Mouse (Mus musculus): ENCODE measurements around the gene Cntnap2. TPM values are rescaled to one million over a fixed set of nuclear protein-coding genes. Genes with fewer than 3 reads are reported as not detected.

The Cntnap2 gene
- 27.2 and 33.4 TPM in 2 replicates for polyA plus RNA-seq (2016; fragmentation: Nextera tagmentation; extraction: Ambion mirVana)

DNA sequence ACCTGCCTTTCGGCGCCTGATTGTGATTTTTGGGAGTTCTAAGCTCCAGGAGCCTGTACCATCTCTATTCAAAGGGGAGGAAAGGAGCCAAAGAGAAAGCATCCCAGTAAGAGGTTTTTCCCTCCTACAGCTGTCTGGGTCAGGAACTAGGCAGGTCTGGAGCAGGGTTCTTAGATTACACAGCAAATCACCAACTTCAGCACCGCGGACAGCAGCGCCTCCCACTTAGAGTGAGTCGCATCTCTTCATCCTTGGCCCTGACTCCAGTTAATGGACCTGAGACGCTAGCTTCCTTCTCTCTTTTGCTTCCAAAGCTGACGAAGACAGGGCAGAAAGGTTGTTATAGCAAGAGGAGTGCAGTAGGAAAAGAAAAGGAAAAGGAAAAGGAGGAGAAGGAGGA, at the start of gene Cntnap2:
TSS of gene Cntnap2 (plus strand) at position 267 of the 400 bp plus-strand sequence.
- Histone ChIP-seq H3K27me3 (replicated peaks) (no peaks in the 10 kb centered on the region), H3K4me1 (no peaks in the 10 kb centered on the region), H3K4me2 (replicated peaks) (peak within 1 kb of the TSS; percentile 66), H3K9me3 (no peaks in the 10 kb centered on the region), H3K4me3 (peak within 1 kb of the TSS; percentile 45), H3K36me3 (no peaks in the 10 kb centered on the region), H3K27ac (peak within 1 kb of the TSS; percentile 20; the same call in 1 of the 2 replicates), H3K9ac (peak within 1 kb of the TSS; percentile 48)
- 12% methylated on average over 8 of the region's 8 CpGs for WGBS
- ATAC-seq (ENCODE audit: low FRiP score, low read depth), result peak; percentile 71

DNA sequence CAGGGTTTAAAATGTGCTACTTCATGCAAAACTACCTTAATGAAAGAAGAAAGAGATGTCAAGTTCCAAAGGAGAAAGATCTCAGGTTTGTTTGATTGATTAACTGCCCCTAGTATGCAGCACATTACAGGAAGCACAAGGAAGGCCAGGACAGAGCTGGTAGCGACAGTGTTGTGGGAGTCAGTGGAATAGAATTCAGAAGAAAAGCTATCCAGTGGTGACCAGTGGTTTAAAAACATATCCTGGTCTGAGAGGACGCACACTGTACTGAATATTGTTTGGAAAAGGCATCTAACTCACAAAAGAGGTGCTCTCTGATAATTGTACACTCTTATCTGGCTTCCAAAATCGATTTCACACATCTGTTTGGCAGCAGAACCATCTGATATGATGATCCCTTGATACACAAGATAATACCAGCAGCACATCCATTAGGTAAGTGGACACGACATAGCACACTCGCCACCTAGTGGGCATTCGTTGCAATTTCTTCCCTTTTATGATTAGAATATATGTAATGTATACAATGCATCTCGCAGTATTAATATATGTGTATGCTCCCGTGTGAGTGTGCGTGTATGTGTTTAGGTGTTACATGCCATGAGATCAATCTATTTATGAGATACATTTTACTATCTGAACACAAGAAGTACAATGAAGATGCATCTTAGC, 33.0 kb upstream of the Cntnap2 start:
- H3K27ac ChIP-seq, result no peak overlapping the region
- no peaks in the 10 kb centered on the region for H3K4me1 ChIP-seq
- H3K4me3 ChIP-seq, result no peak overlapping the region
- 29% methylated on average over 9 of the region's 9 CpGs for WGBS
- no peaks in the 10 kb centered on the region for H3K9me3 ChIP-seq
- no peak overlapping the region for H3K4me2 ChIP-seq (replicated peaks)
- no peaks in the 10 kb centered on the region for H3K36me3 ChIP-seq
- ATAC-seq (ENCODE audit: low FRiP score, low read depth), result peak; percentile 68
- no peaks in the 10 kb centered on the region for H3K27me3 ChIP-seq (replicated peaks)
- no peak overlapping the region for H3K9ac ChIP-seq

DNA sequence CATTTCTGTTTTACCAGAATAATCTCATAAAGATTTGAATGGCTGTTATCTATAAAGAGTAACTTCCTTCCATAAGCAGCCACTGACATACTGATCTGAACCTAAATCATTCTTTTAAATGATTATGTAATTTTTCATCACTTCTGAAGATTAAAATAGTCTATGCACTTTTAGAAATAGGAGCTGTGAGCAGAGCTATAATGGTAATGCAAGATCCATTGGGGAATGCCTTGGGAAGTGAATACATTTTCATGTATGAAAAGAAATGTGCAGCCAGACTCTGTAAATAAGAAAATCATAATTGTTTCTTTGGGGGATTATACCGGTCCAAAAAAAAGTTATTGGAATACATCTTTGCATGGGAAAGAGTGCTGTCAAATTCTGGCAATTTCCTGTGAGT, 19.7 kb upstream of the Cntnap2 start:
- Histone ChIP-seq H3K4me2 (replicated peaks) (no peak overlapping the region), H3K27ac (no peak overlapping the region), H3K4me1 (no peaks in the 10 kb centered on the region), H3K9ac (no peak overlapping the region), H3K27me3 (replicated peaks) (no peaks in the 10 kb centered on the region), H3K9me3 (no peaks in the 10 kb centered on the region), H3K4me3 (no peak overlapping the region), H3K36me3 (no peaks in the 10 kb centered on the region)
- no peak for ATAC-seq (ENCODE audit: low FRiP score, low read depth)
- WGBS, result 73% methylated on average over 1 of the region's 1 CpGs

DNA sequence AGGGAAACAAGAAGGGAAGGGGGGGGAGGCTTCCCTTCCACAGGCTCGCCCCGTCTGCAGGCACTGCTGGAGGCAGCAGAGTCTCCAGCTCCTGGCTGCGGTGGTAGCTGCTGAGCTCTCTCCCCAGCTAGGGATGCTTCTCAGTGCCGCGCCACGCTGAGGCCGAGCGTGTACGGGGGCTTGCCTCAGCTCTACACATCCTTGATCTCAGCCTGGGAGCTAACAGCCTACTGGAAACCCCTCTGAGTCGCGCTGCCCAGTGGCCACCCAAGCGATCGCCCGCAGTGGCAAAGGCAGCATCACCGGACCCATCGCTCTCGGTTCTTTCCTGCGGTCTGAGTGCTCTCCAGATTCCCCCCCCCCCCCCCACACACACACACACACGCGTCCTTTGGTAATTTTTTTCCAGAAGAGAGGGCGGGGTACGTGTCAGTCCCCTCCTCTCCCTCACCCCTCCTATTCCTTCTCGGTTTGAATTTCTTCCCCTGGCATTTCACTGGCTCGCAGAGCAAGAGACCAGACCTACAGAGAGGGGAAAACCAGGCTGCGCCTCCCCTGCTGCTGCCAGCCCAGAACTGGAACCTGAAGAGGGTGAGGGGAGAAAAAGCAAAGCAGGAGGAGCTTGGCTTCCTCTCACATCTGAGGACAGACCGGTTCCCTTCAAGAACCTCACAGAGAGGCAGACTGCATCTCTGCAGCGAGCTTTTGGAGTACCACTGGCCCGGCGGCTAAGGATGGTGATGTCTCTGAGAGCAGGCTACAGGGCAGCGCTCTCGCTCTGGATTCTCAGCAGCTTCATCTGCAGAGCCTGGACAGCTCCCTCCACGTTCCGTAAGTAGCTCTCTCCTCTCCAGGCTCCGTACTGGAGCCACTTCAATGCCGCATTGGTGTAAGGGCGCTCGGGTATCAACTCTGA, 657 bp downstream of the Cntnap2 start:
- no peaks in the 10 kb centered on the region for H3K27me3 ChIP-seq (replicated peaks)
- no peaks in the 10 kb centered on the region for H3K36me3 ChIP-seq
- H3K4me1 ChIP-seq, result no peaks in the 10 kb centered on the region
- H3K9me3 ChIP-seq, result no peaks in the 10 kb centered on the region
- peak overlapping the region; percentile 20; the same call in 1 of the 2 replicates for H3K27ac ChIP-seq
- H3K4me3 ChIP-seq, result peak overlapping the region; percentile 45
- ATAC-seq (ENCODE audit: low FRiP score, low read depth), result peak; percentile 93
- WGBS, result 2% methylated on average over 37 of the region's 37 CpGs
- H3K9ac ChIP-seq, result peak overlapping the region; percentile 48
- H3K4me2 ChIP-seq (replicated peaks), result peak overlapping the region; percentile 66

DNA sequence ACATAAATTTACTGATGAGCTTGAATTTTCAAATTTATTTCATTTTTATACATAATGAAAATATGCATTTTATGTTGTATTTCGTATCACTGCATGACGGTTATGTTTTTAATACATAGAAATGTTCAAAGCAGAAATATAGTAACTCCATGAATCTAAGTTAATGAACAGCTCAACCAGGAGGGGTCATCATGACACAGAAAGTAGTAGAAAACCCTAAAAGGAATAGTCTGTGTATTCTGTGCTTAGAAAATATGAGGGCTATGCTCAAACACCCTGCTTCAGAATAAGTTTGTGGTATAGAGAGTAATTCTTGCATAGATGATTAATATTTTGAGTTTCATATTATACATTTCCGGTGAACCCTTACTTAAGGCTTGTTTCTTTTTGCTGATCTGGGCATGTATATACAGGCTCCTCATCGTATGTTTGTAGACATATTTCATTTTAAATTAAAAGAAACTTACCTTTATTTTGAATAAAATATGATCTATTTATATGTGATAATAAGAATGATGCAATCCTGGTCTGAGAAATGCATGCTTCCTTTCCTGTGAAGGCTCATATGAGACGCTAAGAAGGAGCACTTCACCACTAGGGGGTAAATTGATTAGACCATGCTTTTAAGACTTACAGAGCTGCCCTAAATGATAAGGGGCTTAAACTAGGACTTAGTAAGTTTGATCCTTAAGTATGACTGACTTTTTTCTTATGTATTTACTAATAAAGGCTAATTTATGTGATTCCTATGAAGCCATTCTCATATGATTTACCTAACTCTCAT, 3.2 kb downstream of the Cntnap2 start:
- no peak for ATAC-seq (ENCODE audit: low FRiP score, low read depth)
- H3K4me2 ChIP-seq (replicated peaks), result no peak overlapping the region
- no peak overlapping the region for H3K9ac ChIP-seq

DNA sequence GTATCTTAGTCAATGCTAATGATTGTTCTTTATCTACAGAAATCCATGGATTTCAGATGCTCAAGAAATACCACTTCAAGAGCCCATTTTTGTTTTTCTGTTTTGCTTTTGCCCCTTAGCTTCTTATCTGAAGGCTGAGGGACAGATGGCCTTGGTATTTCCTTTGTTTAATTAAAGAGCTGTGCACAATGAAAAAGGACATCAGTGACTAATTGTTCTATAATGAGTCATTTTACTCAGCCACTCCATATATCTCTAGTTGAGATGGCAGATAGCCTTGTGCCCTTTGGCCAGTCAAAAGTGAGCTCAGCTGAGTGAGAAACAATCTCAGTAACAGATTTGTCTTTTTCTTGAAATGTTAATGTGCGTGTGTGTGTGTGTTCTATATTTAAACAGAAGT, 29.1 kb downstream of the Cntnap2 start:
- H3K4me2 ChIP-seq (replicated peaks), result no peak overlapping the region
- H3K9ac ChIP-seq, result no peak overlapping the region
- H3K36me3 ChIP-seq, result no peaks in the 10 kb centered on the region
- no peaks in the 10 kb centered on the region for H3K9me3 ChIP-seq
- H3K4me1 ChIP-seq, result no peaks in the 10 kb centered on the region
- 70% methylated on average over 1 of the region's 1 CpGs for WGBS
- H3K4me3 ChIP-seq, result no peak overlapping the region
- ATAC-seq (ENCODE audit: low FRiP score, low read depth), result no peak
- H3K27ac ChIP-seq, result no peak overlapping the region
- H3K27me3 ChIP-seq (replicated peaks), result no peaks in the 10 kb centered on the region

More for the DNA sequence above, 3.2 kb downstream of the Cntnap2 start:
- Histone ChIP-seq H3K4me1 (no peaks in the 10 kb centered on the region), H3K36me3 (no peaks in the 10 kb centered on the region), H3K9me3 (no peaks in the 10 kb centered on the region), H3K4me3 (no peak overlapping the region), H3K27me3 (replicated peaks) (no peaks in the 10 kb centered on the region), H3K27ac (no peak overlapping the region)
- WGBS, result 75% methylated on average over 5 of the region's 5 CpGs

DNA sequence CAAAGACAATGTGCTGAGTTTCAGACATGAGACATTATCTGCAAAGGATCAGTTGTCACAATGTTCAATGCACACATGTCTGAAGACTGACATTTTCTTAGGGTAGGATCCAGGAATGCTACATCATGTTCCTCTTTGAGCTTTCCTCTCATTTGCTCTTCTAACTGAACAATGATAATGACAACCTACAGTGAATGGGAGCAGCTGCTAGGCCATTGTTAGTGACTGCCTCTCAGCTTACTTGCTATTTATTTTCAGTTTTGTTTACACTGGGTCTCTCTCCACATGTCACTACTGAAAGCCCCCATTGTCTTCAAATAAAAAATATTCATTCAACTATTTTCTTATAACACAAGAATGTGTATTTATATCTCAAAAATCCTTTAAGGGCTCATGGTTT, 54.5 kb downstream of the Cntnap2 start:
- no peak for ATAC-seq (ENCODE audit: low FRiP score, low read depth)
- H3K4me2 ChIP-seq (replicated peaks), result no peak overlapping the region
- H3K4me1 ChIP-seq, result no peaks in the 10 kb centered on the region
- no peaks in the 10 kb centered on the region for H3K9me3 ChIP-seq
- no peak overlapping the region for H3K9ac ChIP-seq
- no peak overlapping the region for H3K4me3 ChIP-seq
- no peaks in the 10 kb centered on the region for H3K36me3 ChIP-seq
- no peaks in the 10 kb centered on the region for H3K27me3 ChIP-seq (replicated peaks)
- H3K27ac ChIP-seq, result no peak overlapping the region

DNA sequence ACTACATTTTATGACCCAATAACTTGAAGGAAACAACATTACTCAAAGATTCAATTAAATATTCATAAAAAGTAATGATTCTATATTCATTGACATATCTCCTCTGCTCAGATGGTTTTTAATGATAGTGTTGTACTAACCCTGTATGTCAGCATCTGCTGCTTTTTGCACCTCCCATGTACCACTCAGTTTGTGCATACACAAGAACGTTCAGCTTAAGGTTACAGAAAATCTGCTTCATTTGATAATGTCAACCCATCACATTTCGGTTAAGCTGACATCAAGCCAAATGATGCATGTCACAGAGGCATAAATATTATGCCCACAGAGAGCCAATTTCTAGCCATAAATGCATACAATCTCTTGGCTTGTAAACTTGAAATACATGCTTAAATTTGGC, 85.7 kb downstream of the Cntnap2 start:
- Histone ChIP-seq H3K36me3 (no peaks in the 10 kb centered on the region), H3K9me3 (no peaks in the 10 kb centered on the region), H3K4me3 (no peak overlapping the region), H3K27ac (no peak overlapping the region), H3K4me1 (no peaks in the 10 kb centered on the region), H3K4me2 (replicated peaks) (no peak overlapping the region), H3K9ac (no peak overlapping the region), H3K27me3 (replicated peaks) (no peaks in the 10 kb centered on the region)
- WGBS, result 71% methylated on average over 2 of the region's 2 CpGs
- ATAC-seq (ENCODE audit: low FRiP score, low read depth), result no peak

DNA sequence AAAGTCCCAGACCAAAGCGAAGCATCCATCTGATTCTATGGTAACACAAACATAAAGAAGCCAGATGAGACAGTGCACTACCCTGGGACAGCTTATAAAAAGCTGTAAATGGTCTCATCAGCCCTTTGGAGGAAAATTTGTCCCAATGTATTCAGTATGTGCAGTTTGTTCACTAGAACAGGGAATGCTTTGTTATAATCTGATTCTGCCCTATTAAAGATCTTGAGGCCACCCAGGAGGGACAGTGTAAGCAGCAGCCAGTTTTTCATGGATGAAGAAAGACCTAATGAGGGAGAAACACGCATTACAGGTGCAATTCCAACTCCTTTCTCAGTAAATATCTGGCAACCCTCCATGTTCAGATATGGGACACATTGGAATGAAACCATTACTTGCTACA, 145.9 kb downstream of the Cntnap2 start:
- Histone ChIP-seq H3K36me3 (no peaks in the 10 kb centered on the region), H3K4me3 (no peak overlapping the region), H3K4me1 (no peaks in the 10 kb centered on the region), H3K9me3 (no peaks in the 10 kb centered on the region), H3K4me2 (replicated peaks) (no peak overlapping the region), H3K27me3 (replicated peaks) (no peaks in the 10 kb centered on the region), H3K9ac (no peak overlapping the region), H3K27ac (no peak overlapping the region)
- ATAC-seq (ENCODE audit: low FRiP score, low read depth), result no peak
- 84% methylated on average over 2 of the region's 2 CpGs for WGBS

DNA sequence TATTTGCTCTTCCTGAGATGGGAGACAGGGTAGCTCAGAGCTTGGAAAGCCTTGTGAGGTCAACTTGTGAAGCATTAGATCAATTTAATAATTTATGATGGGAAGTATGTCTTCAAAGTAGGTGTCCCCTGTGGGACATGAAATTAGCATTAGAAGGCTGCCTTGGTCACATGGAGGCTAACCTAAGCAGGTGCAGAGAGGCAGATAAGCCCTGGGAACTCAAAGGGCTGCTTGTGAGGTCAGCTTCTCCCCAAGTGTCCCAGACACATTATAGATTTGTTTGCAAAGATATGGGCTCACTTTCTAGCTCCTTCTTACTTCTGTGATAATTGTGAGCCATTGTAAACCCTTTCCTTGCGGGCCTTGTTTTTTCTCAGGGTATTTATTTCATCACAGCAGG, 155.2 kb downstream of the Cntnap2 start:
- Histone ChIP-seq H3K4me1 (no peaks in the 10 kb centered on the region), H3K4me3 (no peak overlapping the region), H3K9ac (no peak overlapping the region), H3K27ac (no peak overlapping the region), H3K9me3 (no peaks in the 10 kb centered on the region), H3K4me2 (replicated peaks) (no peak overlapping the region), H3K27me3 (replicated peaks) (no peaks in the 10 kb centered on the region), H3K36me3 (no peaks in the 10 kb centered on the region)
- no peak for ATAC-seq (ENCODE audit: low FRiP score, low read depth)
- 22% methylated on average over 1 of the region's 1 CpGs for WGBS

DNA sequence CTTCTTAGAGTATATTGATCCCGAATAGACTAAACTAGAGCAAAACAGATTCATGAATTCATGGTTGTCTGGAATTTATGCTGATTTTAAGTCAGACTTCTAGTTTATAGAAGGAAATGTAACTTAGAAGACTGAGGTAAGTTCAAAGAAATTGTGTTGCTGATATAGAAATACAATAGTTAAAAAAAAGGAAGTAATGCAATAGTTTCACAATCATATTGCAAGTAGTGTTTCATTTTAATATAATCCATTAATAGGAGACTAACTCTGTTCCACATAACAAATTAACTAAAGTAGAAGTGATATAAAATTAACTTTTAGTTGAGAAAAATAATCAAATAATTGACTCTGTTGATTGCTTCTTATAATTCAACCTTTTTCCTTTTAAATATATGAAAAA, 169.8 kb downstream of the Cntnap2 start:
- Histone ChIP-seq H3K27ac (no peak overlapping the region), H3K36me3 (no peaks in the 10 kb centered on the region), H3K4me3 (no peak overlapping the region), H3K27me3 (replicated peaks) (no peaks in the 10 kb centered on the region), H3K4me2 (replicated peaks) (no peak overlapping the region), H3K4me1 (no peaks in the 10 kb centered on the region), H3K9ac (no peak overlapping the region), H3K9me3 (no peaks in the 10 kb centered on the region)
- ATAC-seq (ENCODE audit: low FRiP score, low read depth), result no peak
- 91% methylated on average over 1 of the region's 1 CpGs for WGBS

DNA sequence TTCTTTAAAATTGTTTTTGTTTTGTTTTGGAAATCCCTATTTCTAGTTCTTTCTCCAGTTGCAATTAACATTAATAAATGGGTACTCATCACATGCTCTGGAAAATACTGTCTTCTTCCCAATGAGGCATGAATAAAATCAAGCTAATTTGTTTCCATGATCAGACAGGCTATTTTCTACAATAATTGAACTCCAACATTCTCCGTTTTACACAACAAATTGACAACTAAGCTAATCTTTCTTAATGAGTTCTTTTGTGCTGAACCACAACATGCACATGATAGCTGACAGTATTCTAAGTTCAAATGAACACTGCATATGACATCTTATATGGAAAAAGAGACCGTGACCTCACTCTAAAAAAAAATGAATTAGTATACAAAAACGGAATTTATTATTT, 173.4 kb downstream of the Cntnap2 start:
- no peaks in the 10 kb centered on the region for H3K36me3 ChIP-seq
- H3K27me3 ChIP-seq (replicated peaks), result no peaks in the 10 kb centered on the region
- WGBS, result 82% methylated on average over 3 of the region's 3 CpGs
- H3K9me3 ChIP-seq, result no peaks in the 10 kb centered on the region
- no peaks in the 10 kb centered on the region for H3K4me1 ChIP-seq
- no peak overlapping the region for H3K4me3 ChIP-seq
- H3K4me2 ChIP-seq (replicated peaks), result no peak overlapping the region
- no peak overlapping the region for H3K9ac ChIP-seq
- H3K27ac ChIP-seq, result no peak overlapping the region
- no peak for ATAC-seq (ENCODE audit: low FRiP score, low read depth)
